Mouse (Mus musculus) thymus, postnatal 36 days (tissue): Measurements from ENCODE around the gene Parva.

Source experiments
- DNase-seq, 2 experiments: peaks; one replicate each; pipeline ENCODE4 v3.0.0; 2022; ENCODE audit warnings: mixed read lengths in 2 of 2

The Parva gene

GRCm38 (mm10) chr7:112427357-112428157 is at the start of gene Parva:
Gene Parva, plus strand, starts transcription at chr7:112427505.
- no peak for DNase-seq

GRCm38 (mm10) chr7:112378056-112378455 is 49.2 kb upstream of the Parva start:
- no peak for DNase-seq

GRCm38 (mm10) chr7:112378476-112378875 is 48.8 kb upstream of the Parva start:
- DNase-seq, result no peak

GRCm38 (mm10) chr7:112386521-112386920 is 40.8 kb upstream of the Parva start:
- no peak for DNase-seq

- no peak for DNase-seq
Observed at GRCm38 (mm10) chr7:112387876-112388275, 39.4 kb upstream of the Parva start.

DNA sequence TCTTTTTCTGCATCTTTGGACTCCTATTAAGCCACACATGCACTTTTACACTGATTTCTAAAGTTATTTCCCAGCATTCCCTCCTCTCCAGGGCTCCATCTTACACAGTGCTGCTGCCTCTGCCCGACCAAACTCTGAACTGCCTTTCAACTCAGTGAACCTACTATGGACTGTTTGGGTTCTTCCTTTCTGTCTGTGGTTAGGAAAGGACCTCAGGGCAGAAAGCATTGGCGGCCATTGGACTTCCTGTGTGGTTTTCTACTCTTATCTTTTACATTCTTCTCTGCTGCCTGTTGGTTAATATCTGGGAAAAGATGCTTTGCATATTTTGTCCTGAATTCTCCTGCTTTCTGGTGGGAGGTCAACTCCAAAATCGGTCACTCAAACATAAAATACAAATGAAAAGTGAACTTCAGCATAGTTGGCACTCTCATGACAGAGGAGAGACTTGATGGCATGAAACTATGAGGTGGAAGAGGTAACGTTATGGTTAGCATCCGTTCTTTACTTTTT is 38.9 kb upstream of the Parva start:
- no peak for DNase-seq

GRCm38 (mm10) chr7:112389611-112390251 is 37.6 kb upstream of the Parva start:
- DNase-seq, result no peak

DNA sequence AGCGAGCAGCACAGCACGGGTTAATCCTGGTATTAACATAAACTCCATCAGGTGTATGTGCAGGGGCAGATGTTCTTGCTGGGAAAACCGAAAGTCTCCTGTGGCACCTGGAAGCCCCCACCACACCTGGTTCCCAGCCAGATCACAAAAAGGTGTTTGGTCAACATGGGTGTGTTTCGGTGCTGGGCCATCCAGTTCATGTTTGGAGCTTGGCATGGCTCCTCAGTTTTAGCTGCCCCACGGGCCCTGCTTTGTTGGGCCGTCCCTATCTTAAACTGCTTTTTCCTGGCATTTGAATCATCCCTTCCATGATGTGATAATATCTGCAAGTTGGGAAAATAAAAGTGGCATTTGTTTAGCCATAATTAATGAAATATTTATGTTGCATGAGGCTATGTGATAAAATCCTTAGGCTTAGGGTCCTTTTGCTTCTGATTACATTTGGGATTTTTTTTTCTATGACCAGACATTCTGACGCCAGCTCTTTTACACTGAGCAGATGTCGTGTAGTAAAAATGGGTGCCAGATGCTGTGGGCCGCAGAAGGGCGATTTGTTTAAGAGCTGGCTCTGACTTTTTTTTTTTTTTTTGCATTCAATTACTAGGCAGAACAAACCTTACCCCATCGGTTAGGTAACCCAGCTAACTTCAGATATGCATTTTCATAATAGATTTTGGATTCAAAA is 36.9 kb upstream of the Parva start:
- no peak for DNase-seq

- DNase-seq, result no peak
Observed at GRCm38 (mm10) chr7:112390937-112391605, 36.2 kb upstream of the Parva start.

DNA sequence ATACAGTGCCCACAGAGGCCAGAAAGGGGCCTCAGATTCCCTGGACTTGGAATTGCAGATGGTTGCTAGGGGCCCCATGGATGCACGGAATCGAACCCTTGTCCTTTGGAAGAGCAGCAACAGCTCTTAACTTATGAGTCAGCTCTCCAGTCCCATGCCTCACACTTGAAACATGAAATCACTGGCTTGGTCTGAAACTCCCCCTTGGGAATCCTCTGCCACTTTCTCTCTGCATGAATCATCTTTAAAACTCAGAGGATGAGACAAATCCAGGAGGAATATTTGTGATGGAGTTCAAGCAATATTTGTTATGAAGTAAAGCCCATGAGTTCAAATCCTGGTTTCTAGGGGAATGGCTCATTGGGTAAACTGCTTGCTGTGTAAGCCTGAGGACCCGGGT is 29.5 kb upstream of the Parva start:
- DNase-seq, result no peak

DNA sequence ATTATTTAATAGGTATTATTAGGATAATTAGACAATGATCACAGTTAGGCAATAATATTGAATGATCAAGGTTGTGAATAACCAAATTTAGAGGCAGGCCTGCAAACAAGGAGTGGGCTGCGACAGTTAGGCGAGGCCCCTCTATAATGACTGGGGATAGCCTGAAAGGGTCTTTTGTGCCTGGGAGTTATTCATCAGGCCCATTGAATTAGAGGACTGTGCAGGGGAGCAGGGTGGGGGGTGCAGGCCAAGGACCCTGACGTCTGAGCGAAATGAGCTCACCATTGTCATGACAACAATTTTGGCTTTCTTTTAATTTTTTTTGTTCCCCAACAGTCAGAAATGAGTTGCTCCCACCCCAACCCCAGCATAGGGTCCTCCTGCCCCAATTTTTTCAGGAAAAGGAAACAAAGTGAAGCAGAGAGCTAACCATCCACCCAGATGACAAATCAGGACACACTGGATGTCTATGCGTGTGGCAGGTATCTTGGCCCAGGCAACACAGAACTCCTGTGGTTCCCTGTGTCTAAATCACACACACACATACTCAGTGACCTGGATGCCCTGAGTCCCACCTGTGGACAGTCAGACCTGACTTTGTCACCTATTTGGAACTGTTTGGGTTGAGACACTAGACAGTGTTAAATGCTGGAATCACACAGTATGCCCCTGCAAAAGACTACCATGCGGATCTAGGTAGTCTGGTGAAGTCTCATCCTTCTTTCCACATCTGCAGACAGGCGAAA is 27.7 kb upstream of the Parva start:
- no peak for DNase-seq

DNA sequence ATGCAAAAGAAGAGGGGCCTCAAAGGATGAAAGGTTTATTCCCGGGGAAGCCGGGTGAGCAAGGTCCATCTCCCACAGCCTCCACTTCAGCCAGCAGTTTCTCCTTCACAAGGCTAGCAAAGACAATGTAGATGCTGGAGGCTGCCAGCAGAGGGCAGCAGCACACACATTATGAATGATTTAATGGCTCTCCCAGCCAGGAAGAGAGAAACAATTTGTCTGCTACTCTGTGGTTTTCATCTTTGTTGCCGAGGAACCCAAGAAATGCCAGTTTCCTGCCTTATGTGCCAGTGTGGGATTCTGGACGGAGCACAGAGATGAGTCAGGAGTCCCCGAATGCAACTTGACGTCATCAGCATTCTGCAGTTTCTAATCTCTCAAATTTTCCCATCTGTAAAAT is 27.1 kb upstream of the Parva start:
- DNase-seq, result peak; percentile 40 to 48

DNA sequence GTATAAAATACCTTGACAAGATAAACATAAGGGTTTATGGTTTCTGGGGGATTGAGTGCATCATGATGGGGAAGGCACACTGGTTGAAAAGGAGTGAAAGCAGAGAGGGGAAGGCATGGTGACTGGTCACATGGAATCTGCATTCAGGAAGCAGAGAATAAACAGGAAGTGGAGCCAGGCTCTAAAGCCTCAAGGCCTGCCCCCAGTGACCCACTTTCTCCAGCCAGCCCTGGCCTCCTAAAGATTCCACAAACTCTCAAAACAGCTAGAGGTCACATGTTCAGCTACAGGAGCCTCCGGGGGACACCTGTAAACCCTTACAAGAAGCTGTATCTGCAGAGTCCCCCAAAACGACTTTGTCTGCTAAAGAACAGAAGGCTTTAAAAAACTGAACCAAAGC is 22.2 kb upstream of the Parva start:
- no peak for DNase-seq

DNA sequence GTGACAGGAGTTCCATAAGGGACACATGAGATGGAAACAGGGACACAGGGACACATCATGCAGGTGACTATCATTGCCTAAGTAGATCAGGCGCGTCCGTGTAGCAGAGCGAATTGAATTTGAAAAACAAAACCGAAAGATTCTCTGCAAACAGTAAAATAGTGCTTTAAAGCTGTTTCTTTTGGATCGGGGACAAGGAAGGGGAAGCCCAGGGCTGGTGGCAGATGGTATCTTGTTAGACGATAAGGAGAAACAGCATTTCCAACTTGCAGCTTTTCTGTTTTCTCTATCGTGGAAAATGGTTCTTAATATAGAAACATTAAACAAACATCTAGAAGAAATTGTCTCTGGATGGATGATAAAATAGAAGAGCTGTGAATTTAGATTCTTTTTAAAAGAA is 21.7 kb upstream of the Parva start:
- DNase-seq, result no peak

DNA sequence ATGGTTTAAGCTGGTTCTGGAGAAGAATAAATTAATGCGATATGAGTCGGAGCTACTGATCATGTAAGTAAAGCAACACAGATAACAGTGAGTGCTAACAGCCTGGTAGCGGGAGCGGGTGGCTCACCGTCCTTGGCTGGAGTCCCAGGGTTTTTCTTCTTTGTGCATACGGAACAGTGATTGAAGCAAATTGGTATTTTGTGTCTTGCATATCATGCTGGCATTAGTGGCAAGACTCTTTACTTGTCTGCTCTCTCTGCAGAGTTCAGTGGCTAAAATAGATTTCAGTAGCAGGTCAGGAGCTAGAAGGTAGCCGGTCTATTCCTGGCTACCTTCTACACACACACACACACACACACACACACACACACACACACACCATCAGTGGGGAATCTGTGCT is 19.7 kb upstream of the Parva start:
- DNase-seq, result no peak

- no peak for DNase-seq
Observed at GRCm38 (mm10) chr7:112409991-112410390, 17.3 kb upstream of the Parva start.

DNA sequence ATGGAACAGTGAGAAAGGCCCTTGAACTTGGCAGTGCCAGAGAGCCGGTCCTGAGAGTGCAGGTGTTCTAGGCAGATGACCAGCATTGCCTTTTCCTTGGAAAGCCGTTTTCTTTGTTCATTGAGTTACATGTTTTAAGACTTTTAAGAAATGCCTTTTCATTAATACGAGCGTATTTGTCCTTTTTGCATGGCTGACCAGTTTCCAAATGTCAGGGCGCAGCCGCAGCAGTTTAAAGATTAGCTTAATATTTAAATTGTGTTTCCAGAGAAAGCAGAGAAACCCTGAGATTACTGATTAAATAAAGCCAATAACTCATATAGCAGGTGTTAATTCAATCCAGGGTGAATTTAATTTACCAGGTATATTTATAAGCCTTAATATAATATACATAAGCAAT is 14.0 kb upstream of the Parva start:
- no peak for DNase-seq

DNA sequence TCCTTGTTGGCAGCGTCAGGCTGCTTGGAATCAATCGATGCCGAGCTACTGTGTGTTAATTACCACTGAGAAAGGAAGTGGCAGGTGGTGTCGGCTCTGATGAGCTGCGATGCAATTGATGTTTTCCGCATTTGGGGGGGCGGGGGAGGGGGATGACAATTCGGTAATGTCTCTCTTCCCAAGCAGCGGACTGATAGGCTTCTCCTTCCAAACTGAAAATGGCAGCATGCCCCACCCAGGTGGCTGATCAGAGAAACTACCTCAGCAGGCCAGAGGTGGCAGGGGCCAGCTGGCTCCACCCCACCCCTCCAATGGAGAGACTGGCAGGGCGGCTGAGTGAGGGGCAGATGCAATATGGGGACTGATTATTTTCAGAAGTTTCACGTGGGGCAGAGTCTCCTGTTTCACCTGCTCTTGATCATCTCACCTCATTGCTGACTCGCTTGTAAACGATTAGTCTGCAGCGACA is 11.2 kb upstream of the Parva start:
- no peak for DNase-seq

DNA sequence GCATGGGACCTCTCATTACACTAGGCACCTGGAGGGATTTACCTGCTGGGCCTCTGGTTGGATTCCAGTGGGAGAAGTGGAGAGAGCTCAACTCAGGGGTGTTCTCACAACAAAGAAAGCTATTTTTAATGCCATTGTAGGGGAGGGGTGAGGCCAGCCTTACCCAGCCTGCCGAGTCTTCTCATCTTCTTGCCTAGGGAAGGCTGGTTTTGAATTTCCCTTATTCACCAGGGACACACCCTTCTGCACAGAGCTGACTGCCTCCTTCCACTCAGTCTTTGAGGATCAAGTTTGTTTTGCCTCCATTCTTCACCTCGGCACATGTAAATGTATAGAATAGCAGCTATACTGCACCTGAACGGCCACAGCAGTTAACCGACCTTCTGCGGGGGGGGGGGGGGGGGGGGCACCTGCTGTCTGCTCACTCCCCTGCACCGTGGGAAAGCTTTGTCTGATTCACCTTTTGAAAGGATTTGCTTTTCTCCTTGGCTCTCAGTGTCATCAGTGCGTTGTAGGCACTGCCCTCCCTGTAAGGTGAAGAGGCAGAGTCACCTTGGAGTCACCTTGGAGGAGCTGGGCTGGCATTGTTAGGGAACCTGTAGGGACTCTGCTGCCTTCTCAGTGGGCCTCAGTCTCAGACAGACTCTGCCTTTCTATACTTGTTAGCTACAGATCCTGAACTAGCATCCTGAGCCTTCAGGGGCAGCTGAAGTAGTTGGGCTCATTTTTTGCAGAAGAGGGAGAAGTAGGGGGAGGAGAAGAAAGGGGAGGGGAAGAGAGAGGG is 10.4 kb upstream of the Parva start:
- no peak for DNase-seq

DNA sequence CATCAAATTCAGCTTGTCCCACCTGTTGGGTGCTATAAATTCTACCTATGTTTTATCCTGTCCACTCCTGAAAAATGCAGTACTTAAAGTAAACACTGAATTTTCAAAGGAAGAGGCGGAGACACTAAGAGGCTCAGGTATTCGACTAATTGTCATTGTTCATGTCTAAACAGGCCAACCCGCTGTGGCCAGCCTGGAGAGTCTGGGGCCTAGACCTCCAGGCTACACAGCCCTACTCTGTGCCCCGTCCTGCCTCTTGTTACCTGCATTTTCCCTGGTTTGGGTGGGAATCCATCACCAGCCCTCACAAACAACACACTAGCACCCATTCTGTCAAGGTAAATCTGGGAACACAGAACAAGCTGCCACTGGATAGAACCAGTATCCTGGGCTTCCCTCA is 9.7 kb upstream of the Parva start:
- DNase-seq, result no peak

DNA sequence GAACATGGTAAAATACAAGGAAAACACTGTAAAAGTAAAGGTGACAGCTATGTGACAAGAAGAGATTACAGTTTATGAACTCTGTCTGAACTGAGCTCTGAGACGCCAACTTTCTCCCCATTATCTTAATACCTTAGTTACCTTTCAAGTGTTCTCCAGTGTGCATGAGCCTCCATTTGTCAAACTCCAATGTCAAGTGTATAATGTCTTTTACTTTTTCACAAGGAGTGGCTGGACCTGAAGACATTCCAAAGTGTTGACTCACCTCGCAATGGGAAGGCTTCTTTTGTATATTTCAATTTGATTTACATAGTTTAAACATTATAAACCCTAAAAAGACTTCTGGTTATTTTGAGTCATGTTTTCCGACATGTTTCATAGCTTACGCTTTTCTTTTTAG is 3.9 kb upstream of the Parva start:
- no peak for DNase-seq

DNA sequence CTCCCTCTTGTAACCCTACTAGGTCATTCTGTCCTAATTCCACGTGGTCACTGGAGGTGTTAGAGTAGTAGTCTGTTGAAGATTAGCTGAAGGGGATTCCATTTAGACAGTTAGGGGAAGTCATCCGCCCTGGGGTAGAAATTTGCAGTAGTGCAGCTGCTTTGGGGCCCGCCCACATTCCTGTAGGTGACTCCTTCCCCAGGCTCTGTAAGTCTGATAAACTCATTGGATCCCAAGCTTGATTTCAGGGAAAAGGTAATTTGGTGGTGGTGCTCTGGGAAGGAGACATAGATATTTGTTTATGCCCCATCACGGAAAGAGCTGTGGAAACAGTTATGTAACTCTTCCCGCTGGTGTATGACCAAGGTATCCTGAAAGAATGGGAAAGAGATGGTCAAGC is 494 bp upstream of the Parva start:
- no peak for DNase-seq
